Mouse (Mus musculus) ES-Bruce4 (cell line): ENCODE results near the gene Lasp1. TPM values are rescaled to one million over a fixed set of nuclear protein-coding genes. Genes with fewer than 3 reads are reported as not detected.
A peak's percentile ranks its signal among the peaks of the same experiment; 100 is the strongest.

Source experiments
- H3K27ac ChIP-seq: 2 replicates; pipeline ENCODE4 v1.5.1; 2012; ENCODE audit warnings: low read length, inconsistent platforms; ENCODE audit not compliant: insufficient read depth
- H3K27me3 ChIP-seq: 2 replicates; pipeline ENCODE4 v1.6.1; 2012; ENCODE audit warnings: mild to moderate bottlenecking, low read length, inconsistent platforms; ENCODE audit not compliant: control insufficient read depth, poor library complexity, insufficient read depth, severe bottlenecking
- H3K36me3 ChIP-seq: 2 replicates; pipeline ENCODE4 v1.6.1; 2012; ENCODE audit warnings: inconsistent platforms, mild to moderate bottlenecking, low read length, moderate library complexity; ENCODE audit not compliant: control insufficient read depth, poor library complexity, insufficient read depth, severe bottlenecking
- H3K4me1 ChIP-seq: one replicate; pipeline ENCODE4 v1.8.1; 2011; ENCODE audit warnings: low read length; ENCODE audit not compliant: control insufficient read depth, insufficient read depth
- H3K4me3 ChIP-seq: 2 replicates; pipeline ENCODE4 v1.5.1; 2011; ENCODE audit warnings: low read depth, mild to moderate bottlenecking, low read length
- H3K9ac ChIP-seq: 2 replicates; pipeline ENCODE4 v1.6.1; 2012; ENCODE audit warnings: low read depth, mild to moderate bottlenecking, inconsistent platforms; ENCODE audit not compliant: poor library complexity, severe bottlenecking
- H3K9me3 ChIP-seq: replicated peaks from 2 replicates; pipeline ENCODE4 v1.6.1; 2012; ENCODE audit warnings: mild to moderate bottlenecking, low read length, inconsistent platforms; ENCODE audit not compliant: control insufficient read depth, poor library complexity, insufficient read depth, severe bottlenecking
- CTCF ChIP-seq: IDR thresholded peaks from one replicate; pipeline ENCODE4 v1.8.1; 2011; ENCODE audit warnings: low read depth, low read length
- EP300 ChIP-seq: IDR thresholded peaks from 2 replicates; pipeline ENCODE4 v1.6.1; 2011; ENCODE audit warnings: low read depth, low read length; ENCODE audit not compliant: insufficient read depth
- POLR2A ChIP-seq: IDR thresholded peaks from one replicate; pipeline ENCODE4 v1.8.1; 2011; ENCODE audit warnings: low read length; ENCODE audit not compliant: insufficient read depth
- polyA plus RNA-seq: library from polyadenylated mRNA; stranded (reverse); fragments of >200 nt; gene quantifications from 2 replicates; pipeline ENCODE4 v1.2.4, GENCODE M21; 2011; ENCODE audit warnings: low read depth; ENCODE audit not compliant: missing spikeins, insufficient read depth, insufficient read length

The Lasp1 gene
- polyA plus RNA-seq, 1 experiment, result 231 TPM

DNA sequence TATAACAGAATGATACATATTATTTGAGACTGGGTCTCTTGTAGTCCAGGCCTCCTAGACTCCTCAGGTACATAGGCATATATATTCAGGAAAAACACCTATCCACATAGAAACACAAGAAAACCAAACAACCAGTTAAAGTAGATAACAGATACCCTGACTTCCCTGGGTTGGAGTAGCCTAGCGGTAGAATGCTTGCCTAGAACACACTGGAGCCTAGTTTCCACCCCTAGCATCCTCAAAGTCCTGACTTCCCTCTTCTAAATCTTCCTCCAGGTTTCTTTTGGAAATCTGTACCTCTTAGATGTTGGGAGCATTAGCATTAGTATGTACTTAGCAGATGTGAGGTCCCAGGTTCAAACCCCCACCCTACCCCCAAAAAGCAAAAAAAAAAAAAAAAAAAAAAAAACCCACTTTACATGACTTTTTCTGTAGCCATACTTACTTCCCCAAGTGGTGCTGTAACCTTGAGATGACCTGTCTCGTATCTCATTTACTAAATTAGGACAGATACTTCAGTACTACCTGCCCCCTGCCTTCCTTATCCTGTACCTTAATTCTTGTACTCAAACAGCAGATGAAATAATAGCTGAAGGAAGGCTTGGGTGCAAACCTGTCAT lies 86.6 kb downstream of the Lasp1 start:
- no peaks in the 10 kb centered on the region for H3K4me1 ChIP-seq
- H3K9me3 ChIP-seq, result no peaks in the 10 kb centered on the region
- no peaks in the 10 kb centered on the region for H3K27me3 ChIP-seq
- peak overlapping the region; percentile 91 for H3K4me3 ChIP-seq
- peak overlapping the region; percentile 85 for H3K27ac ChIP-seq
- TF ChIP-seq POLR2A (no peak), EP300 (no peak), CTCF (no peak)
- peak overlapping the region; percentile 91 for H3K9ac ChIP-seq
- no peaks in the 10 kb centered on the region for H3K36me3 ChIP-seq

Other genes starting within 250 kb of the Lasp1 start
- gene Srcin1, start 222.8 kb upstream of the Lasp1 start, polyA plus RNA-seq, result 7.7 and 8.3 TPM in 2 replicates
- 39.3 and 44.1 TPM in 2 replicates for gene Epop, start 169.3 kb upstream of the Lasp1 start, polyA plus RNA-seq
- 23.7 and 25.2 TPM in 2 replicates for gene Mllt6, start 135.6 kb upstream of the Lasp1 start, polyA plus RNA-seq
- 62.3 and 77.2 TPM in 2 replicates for gene Cisd3, start 113.2 kb upstream of the Lasp1 start, polyA plus RNA-seq
- 74.6 and 84.0 TPM in 2 replicates for gene Pcgf2, start 98.5 kb upstream of the Lasp1 start, polyA plus RNA-seq
- 296 and 332 TPM in 2 replicates for gene Psmb3, start 95.6 kb upstream of the Lasp1 start, polyA plus RNA-seq
- 35.0 and 36.6 TPM in 2 replicates for gene Pip4k2b, start 54.3 kb upstream of the Lasp1 start, polyA plus RNA-seq
- gene Cwc25, start 32.4 kb upstream of the Lasp1 start, polyA plus RNA-seq, result 14.5 and 16.9 TPM in 2 replicates
- gene 1700001P01Rik, start 23.1 kb upstream of the Lasp1 start, polyA plus RNA-seq, result 0.99 TPM in 1 of 2 replicates, not detected in the other
- gene Rpl23, start 16.6 kb upstream of the Lasp1 start, polyA plus RNA-seq, result 777 and 842 TPM in 2 replicates
- gene B230217C12Rik, start 41.8 kb downstream of the Lasp1 start, polyA plus RNA-seq, result 2.8 and 3.4 TPM in 2 replicates
- 2.5 and 2.8 TPM in 2 replicates for gene Fbxo47, start 85.2 kb downstream of the Lasp1 start, polyA plus RNA-seq
- 3.0 and 3.3 TPM in 2 replicates for gene Plxdc1, start 187.4 kb downstream of the Lasp1 start, polyA plus RNA-seq
- 2.8 and 3.6 TPM in 2 replicates for gene Arl5c, start 197.2 kb downstream of the Lasp1 start, polyA plus RNA-seq
- 5.2 and 6.3 TPM in 2 replicates for gene Cacnb1, start 224.0 kb downstream of the Lasp1 start, polyA plus RNA-seq
- gene Rpl19, start 227.7 kb downstream of the Lasp1 start, polyA plus RNA-seq, result 2,020 and 2,244 TPM in 2 replicates